Mouse (Mus musculus) myocyte (in vitro differentiated cells): Measurements from ENCODE around the gene Cfap61.

Experiments used
- CEBPB ChIP-seq: IDR thresholded peaks from 2 replicates; pipeline ENCODE4 v1.6.1; 2011; ENCODE audit warnings: mild to moderate bottlenecking, moderate library complexity; ENCODE audit not compliant: poor library complexity, insufficient read depth, severe bottlenecking
- E2F4 ChIP-seq: IDR thresholded peaks from one replicate; pipeline ENCODE4 v1.6.1; 2011; ENCODE audit warnings: mild to moderate bottlenecking, control low read depth, moderate library complexity; ENCODE audit not compliant: insufficient read depth
- MAX ChIP-seq: IDR thresholded peaks from one replicate; pipeline ENCODE4 v1.6.1; 2011; ENCODE audit warnings: low read depth, mild to moderate bottlenecking, control low read depth
- MYOD1 ChIP-seq, 3 experiments: IDR thresholded peaks; one replicate each; pipeline ENCODE4 v1.6.1; 2011; ENCODE audit warnings: control low read depth in 2 of 3, low read depth in 2 of 3, mild to moderate bottlenecking in 2 of 3, moderate library complexity in 1 of 3; ENCODE audit not compliant: insufficient read length in 2 of 3, control insufficient read depth in 1 of 3
- MYOG ChIP-seq, 3 experiments: IDR thresholded peaks; one replicate each; pipeline ENCODE4 v1.6.1; 2011; ENCODE audit warnings: control low read depth in 2 of 3, low read depth in 2 of 3, mild to moderate bottlenecking in 2 of 3; ENCODE audit not compliant: insufficient read length in 2 of 3, control insufficient read depth in 1 of 3, insufficient read depth in 1 of 3
- POLR2A ChIP-seq: IDR thresholded peaks from one replicate; pipeline ENCODE4 v1.6.1; 2011; ENCODE audit warnings: low read depth, mild to moderate bottlenecking, control low read depth, moderate library complexity; ENCODE audit not compliant: insufficient read length
- POLR2AphosphoS2 ChIP-seq: IDR thresholded peaks from one replicate; pipeline ENCODE4 v1.6.1; 2011; ENCODE audit warnings: low read depth, control low read depth; ENCODE audit not compliant: insufficient read length
- TCF12 ChIP-seq: IDR thresholded peaks from one replicate; pipeline ENCODE4 v1.6.1; 2011; ENCODE audit warnings: mild to moderate bottlenecking, control low read depth; ENCODE audit not compliant: poor library complexity, insufficient read depth, severe bottlenecking
- TCF3 ChIP-seq: IDR thresholded peaks from one replicate; pipeline ENCODE4 v1.6.1; 2011; ENCODE audit warnings: low read depth, control low read depth; ENCODE audit not compliant: insufficient read length
- USF1 ChIP-seq: IDR thresholded peaks from one replicate; pipeline ENCODE4 v1.6.1; 2011; ENCODE audit warnings: low read depth, mild to moderate bottlenecking, control low read depth, moderate library complexity

- TF ChIP-seq POLR2A (no peak), MAX (no peak), USF1 (no peak), MYOG (IDR thresholded peaks at IDR 0.05; ENCODE audit: control insufficient read depth in 1 of 3, insufficient read depth in 1 of 3, insufficient read length in 2 of 3, low read depth in 2 of 3) (no peak), TCF3 (no peak), E2F4 (no peak), MYOD1 (IDR thresholded peaks at IDR 0.05; ENCODE audit: control insufficient read depth in 1 of 3, insufficient read length in 2 of 3, low read depth in 2 of 3) (no peak), POLR2AphosphoS2 (no peak), TCF12 (no peak), CEBPB (no peak)
Measured at GRCm38 (mm10) chr2:146117191-146117914, 182.8 kb downstream of the Cfap61 start.
